Mouse (Mus musculus) ZHBTc4 (cell line): ENCODE measurements at regions not wholly inside any gene's neighbourhood (a gene's known extent, or its start where the extent isn't known, plus 50 kb on each side); places are given as distances from the start of the nearest gene placed in this dataset.
A peak's percentile ranks its signal among the peaks of the same experiment; 100 is the strongest.

Source experiments
- DNase-seq: peaks from one replicate; pipeline ENCODE4 v3.0.0-alpha.2; 2011; ENCODE audit warnings: low read depth, low spot score

GRCm38 (mm10) chrX:112984668-112985067 lies 200.6 kb downstream of the Chm start:
- DNase-seq, result no peak

- DNase-seq, result no peak
Measured at GRCm38 (mm10) chrX:112984073-112984472, 201.2 kb downstream of the Chm start.

GRCm38 (mm10) chrX:112978583-112978982 lies 206.7 kb downstream of the Chm start:
- DNase-seq, result peak; percentile 7

GRCm38 (mm10) chrX:112964093-112964492 lies 221.2 kb downstream of the Chm start:
- no peak for DNase-seq

- DNase-seq, result no peak
Measured at GRCm38 (mm10) chrX:112949792-112950191, 235.5 kb downstream of the Chm start.

GRCm38 (mm10) chrX:112947521-112947920 lies 237.8 kb downstream of the Chm start:
- DNase-seq, result no peak

GRCm38 (mm10) chrX:112925542-112926182 lies 227.2 kb upstream of the Pof1b start:
- no peak for DNase-seq

- peak; percentile 9 for DNase-seq
Measured at GRCm38 (mm10) chrX:112903631-112904410, 205.4 kb upstream of the Pof1b start.

- DNase-seq, result no peak
Measured at GRCm38 (mm10) chrX:112886539-112886938, 188.1 kb upstream of the Pof1b start.
